Mouse (Mus musculus) C2C12 (cell line): Measurements from ENCODE around the gene Def8.

Experiments
- CEBPB ChIP-seq: IDR thresholded peaks from one replicate; pipeline ENCODE4 v1.6.1; 2011; ENCODE audit warnings: low read depth, mild to moderate bottlenecking, control low read depth, moderate library complexity
- CTCF ChIP-seq: IDR thresholded peaks from one replicate; pipeline ENCODE4 v1.5.1; 2011; ENCODE audit not compliant: control insufficient read depth, insufficient read depth, insufficient read length
- MAX ChIP-seq: IDR thresholded peaks from one replicate; pipeline ENCODE4 v1.6.1; 2011; ENCODE audit warnings: mild to moderate bottlenecking, control low read depth
- MYOD1 ChIP-seq: IDR thresholded peaks from one replicate; pipeline ENCODE4 v1.6.1; 2011; ENCODE audit warnings: low read depth; ENCODE audit not compliant: control insufficient read depth, insufficient read length
- USF1 ChIP-seq: IDR thresholded peaks from one replicate; pipeline ENCODE4 v1.6.1; 2011; ENCODE audit warnings: low read depth, mild to moderate bottlenecking, control low read depth, moderate library complexity

DNA sequence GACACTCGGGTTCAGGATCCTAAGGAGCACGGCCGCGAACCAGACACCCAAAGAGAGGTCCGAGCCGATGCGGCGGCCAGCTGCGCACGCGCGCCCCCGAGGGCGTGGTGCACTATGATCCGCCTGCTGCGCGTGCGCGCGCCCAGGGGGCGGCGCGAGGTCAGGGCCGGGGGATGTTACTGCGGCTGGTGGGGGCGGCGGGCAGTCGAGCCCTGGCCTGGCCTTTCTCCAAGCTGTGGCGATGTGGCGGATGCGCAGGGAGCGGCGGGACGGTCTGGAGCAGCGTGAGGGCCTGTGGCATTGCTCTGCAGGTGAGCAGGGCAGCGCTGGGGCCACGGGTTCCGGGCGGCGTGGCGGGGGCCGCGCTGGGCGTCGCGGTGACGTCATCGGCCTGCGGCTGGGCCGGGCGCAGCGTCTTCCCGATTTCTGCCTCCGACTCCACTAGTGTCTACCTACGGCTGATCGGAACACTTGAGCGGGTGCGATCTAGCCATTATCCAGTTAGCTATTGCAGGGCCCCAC is 54.5 kb downstream of the Def8 start, which contains the start of gene Afg3l1:
- no peak for TF ChIP-seq MYOD1
- TF ChIP-seq MAX: peak; percentile 68
- no peak for TF ChIP-seq CTCF
- TF ChIP-seq USF1: no peak
- TF ChIP-seq CEBPB: no peak
